Mouse (Mus musculus) gastrocnemius, adult 8-10 months (tissue): Measurements from ENCODE around the gene Adora2b. TPM values are rescaled to one million over a fixed set of nuclear protein-coding genes. Genes with fewer than 3 reads are reported as not detected.
A peak's percentile ranks its signal among the peaks of the same experiment; 100 is the strongest.
"Not testable (repeated sequence)": the region's sequence is repeated elsewhere in the genome, so short reads cannot be mapped to it uniquely, and the experiment has no call there.

Source experiments
- DNase-seq, 2 experiments: peaks; one replicate each; pipeline ENCODE4 v3.0.0; 2022; ENCODE audit warnings: low spot score in 2 of 2
- total RNA-seq, 4 experiments: library from RNA; stranded (reverse); gene quantifications; 2 replicates each; pipeline ENCODE4 v1.2.4; 2022

The Adora2b gene
- total RNA-seq, 4 experiments from 2014 or later: 0.24 to 0.61 (median 0.37) TPM

DNA sequence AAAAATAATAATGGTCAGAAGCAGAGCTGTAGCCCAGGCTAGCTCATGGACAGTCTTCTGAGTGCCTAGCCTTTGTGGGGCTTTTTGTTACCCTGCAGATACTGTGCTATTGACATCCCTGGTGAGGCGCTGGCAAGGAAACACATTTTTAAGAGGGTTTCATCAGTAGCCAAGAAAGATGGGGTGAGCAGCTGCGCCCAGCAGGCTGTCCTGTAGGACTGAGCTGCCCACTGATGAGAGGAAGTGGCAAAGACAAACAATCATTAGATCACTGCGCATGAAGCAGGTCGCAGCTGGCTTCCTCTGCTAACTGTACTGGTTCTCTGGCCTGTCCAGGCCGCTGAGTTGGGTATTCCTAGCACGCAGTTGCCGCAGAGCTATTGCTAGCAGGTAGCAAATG is 14.8 kb downstream of the Adora2b start:
- DNase-seq: no peak

DNA sequence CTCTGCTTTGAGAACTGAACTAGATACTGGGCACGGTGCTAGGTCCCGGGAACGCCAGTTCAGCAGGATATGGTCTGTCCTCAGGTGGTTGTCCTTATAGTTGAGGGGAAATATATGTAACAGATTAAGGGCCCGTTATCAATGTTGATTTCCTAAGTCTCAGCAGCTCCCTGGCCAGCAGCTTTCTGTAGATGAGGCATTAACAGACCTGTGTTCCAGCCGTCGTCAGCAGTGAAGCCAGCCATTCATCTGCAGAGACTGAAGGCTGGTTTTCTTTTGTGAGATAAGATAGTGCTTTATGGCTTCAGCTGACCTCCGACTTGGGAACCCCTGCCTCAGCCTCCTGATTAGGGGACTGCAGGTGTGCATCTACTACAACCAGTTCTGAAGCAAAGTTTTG is 15.2 kb downstream of the Adora2b start:
- no peak for DNase-seq

DNA sequence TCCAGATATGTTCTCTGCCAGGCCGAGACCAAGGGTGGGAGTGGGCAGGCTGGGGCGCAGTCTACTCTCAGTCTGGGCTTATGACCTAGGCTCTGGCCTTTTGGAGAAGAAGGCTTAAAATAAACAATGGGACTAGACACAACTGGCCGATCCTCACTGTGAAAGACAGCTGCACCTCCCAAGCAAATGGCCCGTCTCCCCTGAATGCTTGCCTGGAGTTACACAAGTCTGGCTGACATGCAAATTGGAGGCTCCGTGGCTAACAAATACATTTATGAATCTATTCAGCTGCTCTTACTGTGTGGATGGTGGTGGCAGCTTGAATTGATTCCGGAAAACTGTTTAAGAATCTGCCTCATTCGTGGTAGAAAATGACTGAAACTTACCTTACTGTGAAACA is 16.9 kb downstream of the Adora2b start:
- DNase-seq: no peak

DNA sequence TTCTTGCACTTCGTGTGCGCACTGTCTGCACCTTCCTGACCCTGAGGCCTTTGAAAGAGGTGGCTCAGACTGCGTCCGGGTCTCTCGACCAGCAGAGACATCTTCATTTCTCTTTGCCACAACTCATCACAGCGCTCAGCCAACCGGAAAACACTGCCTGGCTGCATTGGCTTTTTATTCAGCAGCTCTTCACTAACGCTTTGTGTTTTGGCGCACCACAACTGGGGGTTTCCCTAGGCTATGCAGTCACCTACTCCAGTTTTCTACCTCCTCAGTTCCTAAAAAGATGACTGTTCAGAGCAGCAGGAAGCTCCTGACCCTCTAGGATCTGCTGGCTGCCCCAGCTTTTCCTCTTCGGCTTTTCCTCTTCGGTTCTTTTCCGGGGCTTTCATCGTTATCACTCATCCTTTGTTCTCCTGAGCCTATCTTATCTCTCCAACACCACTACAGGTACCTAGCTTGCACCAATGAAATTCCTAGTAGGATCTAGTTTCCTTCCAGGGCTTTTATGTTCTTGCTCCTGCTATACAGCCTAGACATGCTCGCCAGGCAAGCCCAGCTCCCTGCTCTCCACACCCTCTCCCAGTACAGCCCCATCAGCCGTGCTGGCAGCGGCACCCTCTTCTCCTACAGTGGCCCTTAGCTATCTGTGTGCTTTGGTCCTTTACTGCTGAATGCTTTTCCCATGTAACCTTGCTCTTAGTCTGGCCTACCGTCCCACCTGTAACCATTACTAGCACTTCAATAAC is 17.9 kb downstream of the Adora2b start:
- DNase-seq: no peak

DNA sequence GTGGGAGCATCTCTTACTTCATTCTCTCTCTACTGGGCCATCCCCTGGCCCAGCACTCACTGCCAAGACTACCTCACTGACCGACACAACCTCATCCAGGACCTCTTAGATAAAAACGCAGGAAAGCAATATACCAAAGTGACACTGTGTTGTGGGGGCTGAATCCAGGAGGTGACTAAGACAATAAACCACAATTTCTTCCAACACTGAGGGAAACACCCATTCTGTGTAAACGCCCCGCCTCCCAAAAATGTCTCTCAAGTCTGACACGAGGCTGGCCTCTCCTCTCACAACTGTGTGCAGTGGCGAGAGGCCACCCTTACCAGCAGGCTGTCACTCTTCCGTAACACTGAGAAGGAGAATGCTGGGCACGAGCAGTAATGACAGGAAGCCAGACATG is 19.6 kb downstream of the Adora2b start:
- no peak for DNase-seq

DNA sequence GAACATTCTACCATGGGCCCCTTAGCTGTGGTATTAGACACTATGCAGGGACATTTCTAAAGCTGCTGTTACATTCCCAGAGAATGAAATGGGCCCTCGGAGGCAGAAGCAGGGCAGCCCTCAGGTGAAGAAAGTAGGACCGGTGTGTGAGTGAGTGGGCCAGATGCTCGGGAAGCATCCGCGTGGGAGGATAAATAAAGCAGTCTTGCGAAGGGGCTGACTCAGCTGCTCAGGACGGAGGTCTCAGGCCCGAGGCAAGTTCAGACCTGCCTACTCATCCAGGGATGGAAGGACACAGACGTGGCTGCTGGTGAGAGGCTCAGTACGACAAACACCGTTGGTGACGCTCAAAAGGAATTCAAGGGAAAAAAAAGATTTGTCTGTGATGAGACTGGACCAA is 20.3 kb downstream of the Adora2b start:
- no peak for DNase-seq

DNA sequence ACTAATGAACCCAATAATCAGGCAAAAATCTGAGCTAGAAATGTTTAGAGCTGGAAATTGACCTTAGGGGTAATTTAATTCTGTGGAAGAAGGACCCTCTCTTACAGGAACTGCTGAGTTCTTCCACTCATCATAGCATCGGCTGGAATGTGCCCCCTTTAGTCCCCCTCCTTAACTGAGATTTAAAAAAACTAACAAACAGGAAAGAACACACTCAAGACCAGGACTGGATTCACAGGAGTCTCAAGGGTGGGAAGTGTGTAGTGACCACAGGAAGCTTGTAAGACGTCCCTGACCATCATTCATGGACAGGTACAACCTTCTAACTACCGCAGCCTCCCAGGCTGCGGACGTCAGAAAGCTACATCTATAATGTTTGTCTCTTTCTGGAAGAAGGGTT is 22.1 kb downstream of the Adora2b start:
- no peak for DNase-seq

DNA sequence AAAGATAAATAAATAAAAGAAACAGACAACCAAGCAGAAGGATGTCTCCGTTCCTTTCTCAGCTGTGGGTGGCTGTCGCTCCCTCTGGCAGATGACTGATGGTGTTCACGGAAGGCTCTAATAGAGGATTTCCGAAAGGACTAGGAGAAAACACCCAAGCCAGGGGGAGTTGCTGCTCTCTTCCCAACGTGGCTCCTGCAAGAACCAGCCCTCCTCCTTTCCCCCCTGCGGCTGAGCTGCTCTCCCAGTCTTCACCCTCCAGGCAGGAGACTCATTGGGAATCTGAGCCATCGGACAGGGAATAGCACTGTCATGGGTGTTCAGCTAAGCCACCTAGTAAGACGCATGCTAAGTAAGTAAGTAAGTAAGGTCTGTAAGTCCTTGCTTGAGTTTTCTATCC is 28.3 kb downstream of the Adora2b start:
- no peak for DNase-seq

DNA sequence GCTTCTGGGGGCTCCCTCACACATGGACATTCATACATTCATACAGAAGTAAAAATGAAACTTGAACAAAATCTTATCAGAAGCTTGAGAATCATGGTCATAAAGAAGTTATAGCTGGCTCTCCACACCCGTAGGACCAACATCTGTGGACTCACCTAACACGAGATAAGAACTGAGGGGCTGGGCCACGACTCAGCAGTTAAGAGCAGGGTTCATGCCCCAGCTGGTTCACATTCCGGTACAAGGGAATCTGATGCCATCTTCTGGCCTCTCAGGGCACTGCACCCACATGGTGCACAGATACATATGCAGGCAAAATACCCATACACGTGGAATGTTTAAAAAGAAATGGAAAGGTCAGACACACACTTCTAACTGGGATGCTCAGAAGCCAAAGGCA is 29.2 kb downstream of the Adora2b start:
- peak; percentile 27 to 28 for DNase-seq

DNA sequence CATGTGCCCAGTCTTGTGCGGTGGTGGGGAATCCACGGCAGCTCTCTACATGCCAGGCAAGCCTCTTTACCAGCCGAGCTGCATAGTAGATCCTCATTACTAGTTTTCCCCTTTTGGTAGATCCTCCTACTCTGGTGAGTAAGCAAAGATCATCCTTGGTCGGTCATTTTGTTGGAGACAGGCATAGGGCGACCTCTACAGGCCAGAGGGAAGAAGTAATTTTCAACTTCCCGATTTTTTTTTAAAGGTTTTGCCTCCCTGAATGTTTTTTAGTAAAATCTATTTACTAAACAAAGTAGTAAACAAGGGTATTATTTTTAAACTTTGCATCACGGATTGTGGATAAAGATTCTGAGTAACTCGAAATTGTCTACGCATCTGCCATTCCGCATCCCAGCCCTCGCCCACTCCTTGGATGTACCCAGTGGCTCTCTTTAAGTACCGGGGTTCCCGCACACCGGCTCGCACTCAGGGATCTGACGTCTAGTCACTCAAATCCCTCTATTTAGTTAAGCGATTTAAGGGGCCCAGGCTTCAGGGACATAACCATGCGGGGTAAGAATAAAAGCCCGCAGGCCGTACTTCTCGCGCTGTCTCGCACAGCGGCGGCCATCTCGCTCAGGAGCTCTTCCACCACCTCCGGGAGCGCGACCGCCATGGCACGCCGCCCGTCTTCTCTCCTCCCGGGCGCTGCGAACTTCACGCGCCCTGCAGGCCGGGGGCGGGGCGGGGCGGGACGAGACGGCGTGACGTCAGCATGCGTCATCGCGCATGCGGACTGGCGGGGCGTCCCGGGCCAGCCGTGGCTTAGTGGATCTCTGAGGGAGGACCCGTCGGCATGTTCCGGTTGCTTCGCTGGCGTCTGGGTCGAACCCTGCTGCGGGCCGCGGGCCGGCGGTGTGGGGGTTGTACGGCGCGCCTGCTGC is 32.2 kb downstream of the Adora2b start, which contains the start of the genes Zswim7 and Ttc19:
Zswim7 (minus strand) TSS at position 701 of the 926 bp plus-strand sequence.
Ttc19 (plus strand) TSS at position 799 of the 926 bp plus-strand sequence.
- peak; percentile 85 to 89 for DNase-seq

DNA sequence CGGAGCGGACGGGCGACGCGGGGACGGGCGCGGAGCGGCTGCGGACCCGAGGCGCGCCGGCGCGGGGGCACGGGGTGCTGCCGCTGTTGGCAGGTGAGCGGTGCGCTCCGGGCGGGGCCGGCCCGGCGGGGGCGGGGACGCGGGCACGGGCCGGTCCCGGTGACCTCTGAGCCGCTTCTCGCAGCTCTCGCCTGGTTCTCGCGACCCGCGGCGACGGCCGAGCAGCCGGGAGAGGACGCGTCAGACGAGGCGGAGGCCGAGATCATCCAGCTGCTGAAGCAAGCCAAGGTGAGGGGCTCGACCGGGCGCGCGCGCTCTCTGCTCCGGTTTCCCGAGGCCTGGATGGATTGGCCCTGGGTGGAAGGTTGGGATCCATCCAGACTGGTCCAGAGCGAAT is 32.8 kb downstream of the Adora2b start:
- DNase-seq: peak; percentile 70 to 75

DNA sequence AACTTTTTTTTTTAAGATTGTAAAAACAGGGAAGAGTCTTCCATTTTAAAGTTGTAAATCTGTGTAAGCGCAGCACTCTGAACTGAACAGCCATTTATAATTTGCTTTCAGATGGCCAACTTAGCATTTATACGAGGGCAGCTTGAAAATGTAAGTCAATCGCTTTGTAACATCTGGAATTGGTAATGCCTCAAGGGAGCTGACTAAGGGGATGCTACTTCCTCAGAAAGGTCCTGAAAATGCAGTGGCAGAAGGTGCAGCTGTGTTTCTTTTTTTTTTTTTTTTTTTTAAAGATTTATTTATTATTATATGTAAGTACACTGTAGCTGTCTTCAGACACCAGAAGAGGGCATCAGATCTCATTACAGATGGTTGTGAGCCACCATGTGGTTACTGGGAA is 35.2 kb downstream of the Adora2b start:
- DNase-seq: not testable (repeated sequence)

DNA sequence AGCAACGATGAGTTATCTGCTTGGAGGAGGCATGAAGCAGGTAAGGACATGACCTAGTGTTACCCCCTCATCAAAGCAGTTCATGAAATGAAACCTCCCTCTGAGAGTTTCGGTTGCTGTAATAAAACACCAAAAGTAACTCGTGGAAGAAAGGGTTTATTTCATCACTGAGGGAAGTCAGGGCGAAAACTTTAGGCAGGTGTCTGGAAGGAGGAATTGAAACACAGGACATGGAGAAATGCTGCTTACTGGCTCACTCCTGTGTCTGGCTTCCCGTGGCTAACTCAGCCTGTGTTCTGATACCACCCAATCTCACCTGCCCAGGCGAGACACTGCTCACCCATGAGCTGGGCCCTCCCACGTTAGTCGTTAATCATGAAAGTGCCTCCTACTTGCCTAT is 36.2 kb downstream of the Adora2b start:
- no peak for DNase-seq

DNA sequence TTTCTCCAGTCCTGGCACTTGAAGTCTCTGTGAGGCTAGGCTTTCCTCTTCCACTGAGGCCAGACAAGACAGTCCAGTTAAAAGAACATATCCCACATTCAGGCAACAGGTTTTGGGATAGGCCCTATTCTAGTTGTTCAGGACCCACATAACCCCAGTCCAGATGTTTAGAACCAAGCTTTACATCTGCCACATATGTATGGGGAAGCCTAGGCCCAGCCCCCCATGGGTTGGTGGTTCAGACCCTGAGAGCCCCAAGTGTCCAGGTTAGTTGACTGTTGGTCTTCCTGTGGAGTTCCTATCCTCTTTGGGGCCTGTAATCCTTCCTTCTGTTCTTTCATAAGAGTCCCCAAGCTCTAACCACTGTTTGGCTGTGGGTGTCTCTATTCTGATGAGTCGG is 38.9 kb downstream of the Adora2b start:
- no peak for DNase-seq

DNA sequence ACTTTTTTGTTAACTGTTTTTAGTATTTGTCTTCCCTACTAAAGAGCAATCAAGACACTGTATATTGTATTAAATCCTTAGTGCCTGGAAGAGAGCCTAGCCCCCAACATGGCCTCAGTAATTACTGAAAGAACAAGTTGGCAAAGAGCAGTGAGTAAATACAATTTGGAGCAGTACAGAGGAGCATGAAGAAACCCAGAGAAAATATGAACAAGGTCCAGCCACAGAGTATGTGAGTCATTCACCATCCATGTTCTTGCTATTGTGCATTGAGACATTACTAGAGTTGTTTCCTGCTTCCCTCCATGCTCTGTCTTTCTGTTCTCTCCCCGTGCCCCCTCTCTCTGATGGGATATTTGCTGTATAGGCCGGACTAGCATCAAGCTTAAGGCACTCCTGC is 45.3 kb downstream of the Adora2b start:
- DNase-seq: no peak

DNA sequence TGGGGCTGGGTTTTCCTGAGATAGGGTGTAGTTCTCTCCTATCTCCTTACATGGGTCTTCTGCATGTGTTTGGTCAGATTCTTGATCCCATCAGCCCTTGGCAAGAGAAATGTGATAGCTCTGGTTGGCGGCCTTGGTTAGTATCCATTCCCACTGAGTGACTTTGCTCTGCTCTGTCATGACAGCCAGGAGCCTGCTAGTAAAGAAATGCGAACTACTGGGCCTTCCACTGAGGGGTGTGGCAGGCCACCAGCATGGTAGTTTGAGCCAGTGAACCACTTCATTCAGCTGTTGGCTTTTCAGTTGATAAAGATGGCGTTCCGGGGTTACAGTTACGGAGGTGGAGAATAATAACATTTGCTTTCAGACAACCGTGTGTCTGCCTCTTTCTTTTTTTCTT is 50.1 kb downstream of the Adora2b start:
- DNase-seq: peak in 1 of 2 experiments; percentile 27

DNA sequence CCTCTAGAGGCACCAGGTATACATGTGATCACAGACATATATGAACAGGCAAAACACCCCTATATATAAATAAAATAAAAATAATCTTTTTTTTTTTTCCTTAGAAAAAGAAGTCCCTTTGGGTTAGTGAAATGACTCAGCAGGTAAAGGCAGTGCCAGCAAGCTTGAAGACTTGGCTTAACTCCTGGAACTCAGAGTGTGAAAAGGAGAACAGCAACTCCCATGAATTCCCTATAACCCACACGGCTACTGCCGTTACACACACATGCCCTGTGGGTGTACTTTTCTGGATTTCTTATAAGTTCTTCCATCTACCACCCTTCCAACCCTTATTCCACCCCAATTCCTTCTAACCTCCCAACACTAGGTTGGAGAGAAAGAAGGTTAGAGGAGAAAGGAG is 57.1 kb downstream of the Adora2b start:
- DNase-seq: no peak

DNA sequence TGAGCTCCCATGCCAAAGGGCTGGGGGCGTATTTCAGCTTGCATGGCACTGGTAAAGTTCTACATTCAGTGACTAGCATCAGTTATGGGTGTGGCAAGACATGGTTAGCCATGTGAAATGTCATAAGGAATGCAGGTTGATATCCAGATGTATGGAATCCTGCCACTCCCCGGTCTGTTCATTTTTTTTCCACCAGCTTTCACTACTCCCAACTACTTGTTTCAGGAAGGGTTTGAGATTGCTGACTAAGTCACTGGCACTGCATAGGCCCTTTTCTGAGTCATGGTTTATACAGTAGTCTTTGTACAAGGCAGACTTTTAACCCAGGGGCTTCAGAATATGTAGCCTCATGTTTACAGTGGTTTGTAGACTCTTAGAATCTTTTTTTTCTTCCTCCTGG is 60.5 kb downstream of the Adora2b start:
- no peak for DNase-seq

DNA sequence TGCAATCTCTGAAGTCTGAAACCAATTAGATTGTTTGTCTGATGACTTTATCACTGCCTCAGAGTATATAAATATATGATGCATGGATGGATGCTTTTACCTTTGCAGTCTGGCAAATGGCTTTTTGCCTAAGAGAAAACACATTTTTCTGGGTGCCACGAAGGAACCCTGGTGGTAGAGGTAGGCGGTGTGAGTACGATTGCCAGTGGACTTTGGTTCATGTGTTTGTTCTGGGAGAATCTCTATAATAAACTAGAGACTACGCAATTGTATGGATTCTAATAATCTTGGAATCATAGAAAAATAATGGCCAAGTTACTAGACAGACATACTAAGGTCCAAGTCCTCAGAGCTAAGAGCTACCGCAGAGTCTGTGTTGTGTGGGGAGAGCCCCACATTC is 66.2 kb downstream of the Adora2b start:
- no peak for DNase-seq
